Mouse (Mus musculus): ENCODE results near the gene Nfatc2ip.

The Nfatc2ip gene

GRCm38 (mm10) chr7:126354738-126355614, 41.6 kb downstream of the Nfatc2ip start:
- no peak for DNase-seq (ENCODE audit: low spot score)

- no peak for DNase-seq (ENCODE audit: low spot score)
Observed at GRCm38 (mm10) chr7:126353994-126354365, 42.6 kb downstream of the Nfatc2ip start.

GRCm38 (mm10) chr7:126353251-126353993, 43.1 kb downstream of the Nfatc2ip start:
- DNase-seq (ENCODE audit: low spot score): no peak

GRCm38 (mm10) chr7:126351419-126351951, 45.1 kb downstream of the Nfatc2ip start:
- DNase-seq (ENCODE audit: low spot score): no peak

GRCm38 (mm10) chr7:126350748-126351418, 45.7 kb downstream of the Nfatc2ip start:
- no peak for DNase-seq (ENCODE audit: low spot score)

- no peak for DNase-seq (ENCODE audit: low spot score)
Observed at GRCm38 (mm10) chr7:126348293-126348692, 48.2 kb downstream of the Nfatc2ip start.

- no peak for DNase-seq (ENCODE audit: low spot score)
Observed at GRCm38 (mm10) chr7:126347098-126347497, 49.4 kb downstream of the Nfatc2ip start.

GRCm38 (mm10) chr7:126345969-126346368, 50.6 kb downstream of the Nfatc2ip start:
- no peak for DNase-seq (ENCODE audit: low spot score)

GRCm38 (mm10) chr7:126345557-126345956, 51.0 kb downstream of the Nfatc2ip start:
- DNase-seq (ENCODE audit: low spot score): no peak

GRCm38 (mm10) chr7:126340896-126341295, 55.6 kb downstream of the Nfatc2ip start:
- DNase-seq (ENCODE audit: low spot score): no peak

- no peak for DNase-seq (ENCODE audit: low spot score)
Observed at GRCm38 (mm10) chr7:126340206-126340618, 56.3 kb downstream of the Nfatc2ip start.

- DNase-seq (ENCODE audit: low spot score): no peak
Observed at GRCm38 (mm10) chr7:126339521-126339971, 57.0 kb downstream of the Nfatc2ip start.

- DNase-seq (ENCODE audit: low spot score): no peak
Observed at GRCm38 (mm10) chr7:126338906-126339305, 57.6 kb downstream of the Nfatc2ip start.

GRCm38 (mm10) chr7:126335556-126335955, 61.0 kb downstream of the Nfatc2ip start:
- no peak for DNase-seq (ENCODE audit: low spot score)
